Mouse (Mus musculus) frontal cortex, adult 2 months (tissue): ENCODE data around the gene Lrrc18. TPM values are rescaled to one million over a fixed set of nuclear protein-coding genes. Genes with fewer than 3 reads are reported as not detected.
A peak's percentile ranks its signal among the peaks of the same experiment; 100 is the strongest.

ENCODE experiments used
- DNase-seq, 2 experiments: peaks; one replicate each; pipeline ENCODE4 v3.0.0; 2022; ENCODE audit warnings: low spot score in 1 of 2; ENCODE audit errors: extremely low spot score in 1 of 2
- polyA plus RNA-seq: library from polyadenylated mRNA; depleted of rRNA; stranded (reverse); fragments of >200 nt; gene quantifications from 2 replicates; pipeline ENCODE4 v1.2.3, GENCODE M21; 2012; rRNA removed

The Lrrc18 gene
- 0.61 and 1.3 TPM in 2 replicates for polyA plus RNA-seq

GRCm38 (mm10) chr14:32991082-32991481, at the start of gene Lrrc18:
Gene Lrrc18 (plus strand): TSS chr14:32991382.
- DNase-seq, result no peak

DNA sequence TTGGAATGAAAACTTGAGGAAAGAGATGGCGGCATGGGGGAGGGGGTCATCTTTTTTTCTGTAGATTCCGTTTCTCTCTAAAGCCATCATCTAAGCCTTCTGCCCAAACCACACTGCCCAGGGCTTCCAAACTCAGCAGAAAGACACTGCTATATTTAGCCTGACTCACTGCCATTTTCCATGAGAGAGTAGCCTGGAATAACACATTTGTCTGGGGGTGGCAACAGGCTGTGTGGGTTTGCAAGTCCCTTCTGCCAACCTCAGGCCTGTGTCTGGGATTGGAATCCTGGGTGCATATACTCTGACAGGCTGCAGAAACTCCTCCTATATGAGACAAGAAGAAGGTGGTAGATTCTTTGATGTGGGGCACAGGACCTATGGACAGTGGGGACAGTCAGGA, 43.7 kb upstream of the Lrrc18 start:
- peak; percentile 67 to 71 for DNase-seq

- DNase-seq, result no peak
Observed at GRCm38 (mm10) chr14:32950312-32951301, 40.6 kb upstream of the Lrrc18 start.

DNA sequence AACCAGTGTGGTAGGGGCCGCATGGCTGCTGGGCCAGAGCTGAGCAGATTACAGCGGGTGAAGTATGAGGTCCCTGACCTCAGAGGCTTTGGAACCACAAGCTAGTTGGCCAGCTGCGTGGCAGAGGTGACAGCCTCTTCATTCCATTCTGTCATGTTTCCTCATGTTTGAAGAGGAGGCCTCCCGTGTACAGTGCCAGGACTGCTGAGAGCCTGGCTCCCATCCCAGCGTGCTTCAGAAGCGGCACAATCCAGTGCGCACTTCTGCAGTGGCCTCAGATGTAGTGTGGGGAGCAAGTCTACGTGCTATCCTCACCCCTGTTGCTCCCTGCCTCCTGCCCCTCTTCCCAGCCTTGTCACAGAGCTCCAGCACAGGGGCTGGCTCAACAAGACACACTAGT, 34.7 kb upstream of the Lrrc18 start:
- DNase-seq, result peak in 1 of 2 experiments; percentile 26

DNA sequence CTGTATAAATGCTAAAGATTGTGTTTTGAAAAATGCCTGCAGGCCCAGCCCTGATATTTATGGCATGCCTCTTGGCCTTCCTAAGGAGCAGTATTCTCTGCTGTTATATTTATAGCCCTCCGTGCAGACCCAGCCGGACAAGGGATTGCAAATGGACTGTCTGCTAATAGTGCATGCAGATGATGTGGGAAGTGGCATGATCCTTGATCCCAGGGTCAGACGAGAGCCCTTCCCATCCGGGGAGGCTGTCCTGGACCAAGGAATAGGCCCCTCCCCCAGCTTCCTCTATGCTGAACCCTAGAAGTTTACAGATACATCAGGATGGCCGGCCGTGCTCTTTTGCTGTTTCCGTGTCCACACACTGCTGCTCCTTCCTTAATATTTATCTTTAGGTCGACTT, 32.5 kb upstream of the Lrrc18 start:
- DNase-seq, result no peak

GRCm38 (mm10) chr14:32960481-32960880, 30.7 kb upstream of the Lrrc18 start:
- DNase-seq, result peak; percentile 14 to 82

- DNase-seq, result no peak
Observed at GRCm38 (mm10) chr14:32964742-32965141, 26.4 kb upstream of the Lrrc18 start.

DNA sequence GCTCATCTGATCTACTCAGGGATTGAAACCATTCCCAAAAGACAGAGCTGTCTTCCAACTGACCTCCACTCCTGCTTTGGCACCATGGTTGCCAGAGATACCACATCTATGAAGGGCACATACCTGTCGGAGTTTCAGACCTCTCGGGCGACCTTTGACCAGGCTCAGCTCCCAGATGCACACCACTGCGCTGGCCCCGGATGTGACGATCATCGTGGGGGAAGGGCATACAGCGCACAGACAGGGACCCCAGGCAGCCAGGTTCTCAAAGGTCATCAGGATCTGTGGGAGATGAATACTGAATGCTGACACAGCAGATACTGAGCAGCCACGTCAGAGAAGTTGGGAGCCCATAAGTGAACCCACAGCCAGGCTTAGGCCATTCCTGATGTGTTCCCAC, 20.5 kb upstream of the Lrrc18 start:
- DNase-seq, result no peak

- DNase-seq, result no peak
Observed at GRCm38 (mm10) chr14:32984176-32984738, 6.9 kb upstream of the Lrrc18 start.

GRCm38 (mm10) chr14:32986659-32987058, 4.5 kb upstream of the Lrrc18 start:
- no peak for DNase-seq

DNA sequence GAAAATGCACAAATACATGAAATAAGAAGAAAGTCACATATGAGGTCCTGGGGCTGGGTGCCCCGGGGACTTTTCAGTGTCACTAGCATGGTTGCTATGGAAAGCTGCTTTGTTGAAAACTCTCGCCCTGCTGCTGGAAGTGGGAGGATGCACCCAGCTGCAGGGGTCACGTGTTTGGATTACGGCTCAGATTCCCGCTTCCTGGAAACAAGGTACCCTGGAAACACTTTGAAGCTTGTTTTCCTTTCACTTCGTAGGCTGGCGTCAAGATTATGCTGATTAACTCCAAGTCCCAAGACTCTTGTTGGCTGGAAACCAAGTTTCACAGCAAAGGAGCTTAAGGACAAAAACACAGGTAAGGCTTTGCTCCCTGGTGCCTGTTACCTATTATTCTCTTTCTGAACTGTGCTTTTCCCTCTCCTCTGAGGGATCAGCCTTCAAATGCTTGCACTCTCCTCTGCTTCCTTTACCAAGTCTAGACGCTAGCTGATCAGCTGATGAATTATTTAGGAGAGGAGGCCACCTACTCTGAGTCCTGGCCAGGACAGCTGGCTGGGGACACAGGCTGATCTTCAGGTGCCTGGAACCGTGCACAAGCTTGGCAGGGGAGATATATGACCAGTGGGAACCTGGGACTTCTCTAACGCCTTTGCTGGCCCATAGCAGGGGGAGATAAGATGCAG, 3.9 kb downstream of the Lrrc18 start:
- DNase-seq, result peak in 1 of 2 experiments; percentile 21

DNA sequence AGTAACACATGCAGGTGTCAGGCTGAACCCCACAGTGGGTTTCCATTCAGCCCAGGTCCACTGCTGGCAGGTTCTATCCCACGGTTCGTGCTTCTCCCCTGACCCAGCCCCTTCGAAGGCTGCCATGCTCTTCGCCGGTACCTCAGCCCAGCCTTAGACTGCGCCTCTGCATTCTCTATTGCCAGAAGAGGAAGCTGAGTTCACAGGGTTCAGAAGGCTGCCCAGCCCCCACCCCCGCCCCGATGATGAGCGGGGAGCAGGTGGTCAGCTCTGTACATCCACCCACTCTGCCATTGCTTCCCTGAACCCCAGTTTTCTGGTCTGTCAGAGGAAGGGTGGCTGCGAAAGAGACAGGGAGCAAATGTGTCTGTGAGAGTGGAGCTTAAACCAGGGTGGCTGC, 8.3 kb downstream of the Lrrc18 start:
- no peak for DNase-seq

GRCm38 (mm10) chr14:33000112-33000979, 9.2 kb downstream of the Lrrc18 start:
- DNase-seq, result no peak

GRCm38 (mm10) chr14:33005114-33005513, 13.9 kb downstream of the Lrrc18 start:
- no peak for DNase-seq

- no peak for DNase-seq
Observed at GRCm38 (mm10) chr14:33007638-33008037, 16.5 kb downstream of the Lrrc18 start.

DNA sequence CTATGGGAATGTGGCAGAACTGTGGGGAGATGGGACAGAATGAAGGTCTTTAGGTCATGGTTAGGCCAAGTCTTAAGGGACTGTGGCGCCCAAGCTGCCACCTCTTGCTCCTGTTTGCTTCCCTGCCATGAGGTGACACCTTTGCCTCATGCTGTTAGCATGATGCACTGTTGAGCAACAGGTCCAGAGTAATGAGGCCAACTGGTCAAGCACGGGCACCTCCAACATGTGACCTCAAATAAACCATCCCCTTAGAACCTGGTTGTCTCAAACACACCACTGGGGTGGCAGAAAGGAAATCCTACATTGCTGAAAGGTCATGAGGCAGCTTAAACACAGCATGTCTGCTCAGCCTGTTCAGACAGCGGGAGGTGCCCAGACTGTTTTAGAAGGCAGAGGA, 27.9 kb downstream of the Lrrc18 start:
- no peak for DNase-seq

DNA sequence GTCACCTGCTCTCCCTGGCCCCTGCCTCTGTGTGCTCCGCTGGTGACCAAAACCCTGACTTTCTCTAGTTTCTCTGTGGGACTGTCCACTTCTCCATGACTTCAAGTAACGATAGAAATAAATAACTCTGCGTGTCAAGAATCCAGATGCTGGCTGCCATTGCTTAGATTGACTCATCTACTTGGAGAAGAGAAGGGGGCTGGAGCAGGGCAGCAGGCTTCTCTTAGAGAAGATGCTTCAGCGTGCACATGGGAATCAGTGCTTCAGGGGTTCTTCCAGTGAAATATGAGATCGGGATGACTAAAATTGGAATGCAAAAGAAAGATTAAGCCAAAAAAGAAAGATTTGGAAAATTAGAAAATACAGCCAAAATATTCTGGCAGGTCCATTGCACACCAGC, 28.4 kb downstream of the Lrrc18 start:
- DNase-seq, result no peak

DNA sequence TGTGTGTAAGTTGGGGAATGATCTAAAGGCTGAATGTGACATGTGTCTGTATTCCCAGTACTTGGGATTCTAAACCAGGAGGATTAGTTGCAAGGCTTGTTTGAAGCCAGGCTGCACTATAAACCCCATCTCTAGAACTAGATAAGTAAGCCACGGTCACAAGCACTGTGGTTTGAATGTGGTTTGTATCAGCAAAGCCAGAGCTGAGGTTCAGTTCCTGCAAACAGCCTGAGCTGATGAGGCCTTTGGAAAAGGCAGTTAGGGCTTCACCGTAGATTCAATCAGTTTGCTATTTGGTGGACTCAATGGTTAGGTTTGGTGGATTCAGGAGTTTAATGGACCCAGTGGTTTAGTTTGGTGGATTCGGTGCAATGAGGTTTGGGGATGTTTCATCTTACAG, 39.7 kb downstream of the Lrrc18 start:
- no peak for DNase-seq

DNA sequence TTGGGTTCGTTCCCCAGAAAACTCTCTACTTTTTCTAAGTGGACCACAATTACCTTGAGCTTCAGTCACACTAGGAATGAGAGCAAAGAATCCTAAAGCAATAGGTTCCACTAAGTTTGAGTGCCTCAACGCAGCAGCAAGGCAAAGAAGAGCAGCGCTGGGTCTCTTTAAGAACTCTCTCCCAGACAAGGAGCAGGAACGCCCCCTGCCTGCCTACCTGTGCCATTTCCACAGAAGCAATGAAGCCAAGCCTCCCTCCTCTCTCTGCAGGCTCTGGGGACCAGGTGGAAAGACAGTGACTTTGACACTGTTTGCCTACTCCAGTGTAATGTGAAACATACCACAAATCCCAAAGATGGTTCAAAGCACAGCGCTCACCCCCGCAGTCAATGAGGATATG, 42.2 kb downstream of the Lrrc18 start:
- peak in 1 of 2 experiments; percentile 42 for DNase-seq

DNA sequence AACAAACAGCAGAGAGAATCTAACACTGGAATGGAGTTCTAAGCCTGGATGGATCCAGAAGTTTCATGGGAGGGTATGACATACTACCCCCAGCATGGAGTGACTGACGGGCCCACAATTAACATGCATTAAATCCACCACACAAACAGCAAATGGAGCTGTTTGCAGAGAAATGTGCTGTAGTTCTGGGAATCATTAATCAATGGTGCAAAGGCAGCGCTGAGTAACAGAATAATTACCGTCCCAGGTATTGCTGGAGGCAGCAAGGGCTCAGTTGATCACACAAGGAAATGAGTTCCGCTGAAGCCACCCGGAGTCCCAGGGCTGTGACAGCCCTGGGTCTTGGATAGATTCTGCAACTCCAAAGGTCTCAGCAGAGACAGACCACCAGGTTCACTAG, 44.2 kb downstream of the Lrrc18 start:
- DNase-seq, result no peak
